In the genomic region with DNA sequence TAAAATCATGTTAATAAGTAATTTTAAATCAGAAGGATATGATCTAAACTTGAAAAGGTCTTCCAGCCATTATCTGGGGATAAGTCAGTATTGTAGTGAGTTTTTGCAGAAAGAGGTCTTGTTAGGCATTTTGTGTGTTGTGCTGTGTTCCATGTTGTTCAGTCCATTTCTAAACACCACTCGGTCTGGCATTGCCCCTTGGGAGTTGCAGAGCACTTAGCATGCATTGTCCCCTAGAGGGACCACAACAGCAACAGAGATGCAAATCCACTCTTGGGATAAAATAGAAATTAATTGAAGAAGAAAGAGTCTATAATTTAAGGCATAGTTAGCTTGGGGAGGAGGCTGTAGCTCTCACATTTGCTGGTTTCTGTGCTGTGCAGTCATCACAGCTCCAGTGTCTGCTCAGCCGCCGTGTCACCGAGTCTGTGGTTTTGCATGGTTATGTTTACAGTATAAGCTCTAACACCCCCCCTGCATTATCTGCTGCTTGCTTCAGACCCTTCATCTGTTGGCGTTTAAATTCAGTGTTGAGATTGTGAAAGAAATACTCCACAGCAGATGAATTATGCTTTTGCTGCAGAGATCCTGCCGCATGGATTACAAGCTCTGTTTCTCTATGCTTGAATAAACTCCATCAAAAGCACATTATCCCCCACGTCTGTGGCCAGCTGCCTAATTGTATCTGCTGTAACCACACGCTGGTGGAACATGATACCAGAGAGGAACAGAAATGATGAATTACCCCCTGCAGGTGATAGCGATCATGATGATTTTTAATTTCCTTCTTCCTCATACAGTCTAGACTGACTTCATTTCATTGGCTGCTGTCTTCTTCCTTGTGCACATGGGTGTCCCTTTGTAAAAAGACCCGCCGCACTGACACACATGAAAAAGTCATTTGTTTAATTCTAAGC, we compare ENCODE assay signal across 8 mouse cellular contexts.
DNase-seq lines count a peak whose midpoint lies in the region; ATAC-seq and TF ChIP-seq lines count a peak whose summit lies in the region.

No protein-coding gene starts in this region.

- no peak for TF ChIP-seq POLR2A in brain, embryonic 14.5 days (IDR thresholded peaks at IDR 0.05; ENCODE audit: borderline replicate concordance, extremely low read depth, insufficient read depth, insufficient read length, poor library complexity, severe bottlenecking)

- TF ChIP-seq CTCF in brain, embryonic 14.5 days (IDR thresholded peaks at IDR 0.05; ENCODE audit: borderline replicate concordance, extremely low read depth, insufficient read depth, insufficient read length): no peak

- H3K9ac ChIP-seq in limb, embryonic 11.5 days (ENCODE audit: low read length): no peak overlapping the region
- no peak overlapping the region for H3K9ac ChIP-seq in intestine, embryonic 14.5 days (ENCODE audit: low read length)
- H3K9ac ChIP-seq in midbrain, embryonic 13.5 days (replicated peaks): peak overlapping the region; percentile 5; the same call in 1 of the 2 replicates

- H3K27ac ChIP-seq in limb, embryonic 11.5 days (replicated peaks; ENCODE audit: low read depth, low read length): no peak overlapping the region
- no peak overlapping the region for H3K27ac ChIP-seq in limb, embryonic 10.5 days
- H3K27ac ChIP-seq in intestine, embryonic 14.5 days (ENCODE audit: low read depth): no peak overlapping the region
- H3K27ac ChIP-seq in midbrain, embryonic 13.5 days: peak overlapping the region; percentile 73

- DNase-seq in limb, embryonic 11.5 days (ENCODE audit: low spot score): no peak
- no peak for DNase-seq in limb, embryonic 10.5 days (ENCODE audit: low spot score)
- peak; percentile 92 for DNase-seq in brain, embryonic 14.5 days (ENCODE audit: low read depth)
- DNase-seq in intestine, embryonic 14.5 days (ENCODE audit: low spot score): peak; percentile 60
- DNase-seq in yolk sac, embryonic 10.5 days (ENCODE audit: low spot score): no peak
- DNase-seq in cerebellum, adult 8-10 months: no peak

- peaks cover 2% of the 10 kb centered on the region; the same call in 1 of the 2 replicates for H3K4me1 ChIP-seq in limb, embryonic 11.5 days (ENCODE audit: control insufficient read depth, insufficient read depth, low read length)
- peaks cover 19% of the 10 kb centered on the region for H3K4me1 ChIP-seq in limb, embryonic 10.5 days
- peaks cover 16% of the 10 kb centered on the region for H3K4me1 ChIP-seq in intestine, embryonic 14.5 days (replicated peaks; ENCODE audit: control insufficient read depth, insufficient read depth, low read length)
- H3K4me1 ChIP-seq in midbrain, embryonic 13.5 days (replicated peaks): peaks cover 14% of the 10 kb centered on the region

- no peak overlapping the region for H3K4me3 ChIP-seq in limb, embryonic 11.5 days (ENCODE audit: low read depth, low read length)
- no peak overlapping the region for H3K4me3 ChIP-seq in limb, embryonic 10.5 days
- no peak overlapping the region for H3K4me3 ChIP-seq in intestine, embryonic 14.5 days (ENCODE audit: low read depth, low read length)
- H3K4me3 ChIP-seq in midbrain, embryonic 13.5 days (replicated peaks): peak overlapping the region; percentile 1; the same call in 1 of the 2 replicates

- 63% methylated on average over 11 of the region's 11 CpGs for WGBS in limb, embryonic 11.5 days
- WGBS in limb, embryonic 10.5 days: 74% methylated on average over 11 of the region's 11 CpGs
- 40% methylated on average over 11 of the region's 11 CpGs for WGBS in intestine, embryonic 14.5 days
- 20% methylated on average over 11 of the region's 11 CpGs for WGBS in midbrain, embryonic 13.5 days

- H3K36me3 ChIP-seq in limb, embryonic 11.5 days (ENCODE audit: control insufficient read depth, insufficient read depth, low read length): no peaks in the 10 kb centered on the region; the same call in 1 of the 2 replicates
- H3K36me3 ChIP-seq in limb, embryonic 10.5 days: peaks cover 24% of the 10 kb centered on the region
- H3K36me3 ChIP-seq in intestine, embryonic 14.5 days (ENCODE audit: control insufficient read depth, insufficient read depth, low read length): peaks cover 13% of the 10 kb centered on the region
- 0 out of 2 replicates have a peak, but pooled peaks cover 7% of the 10 kb centered on the region for H3K36me3 ChIP-seq in midbrain, embryonic 13.5 days

- ATAC-seq in limb, embryonic 11.5 days (ENCODE audit: insufficient number of reproducible peaks, low FRiP score, low TSS enrichment, low read depth): peak; percentile 87
- 0 out of 2 replicates have a peak, but pooled peaks have one; percentile 50 for ATAC-seq in intestine, embryonic 14.5 days (replicated peaks; ENCODE audit: low FRiP score, low TSS enrichment, low read depth)
- ATAC-seq in midbrain, embryonic 13.5 days: peak; percentile 92
- no peak for ATAC-seq in monocyte, adult 5-6 weeks (replicated peaks; ENCODE audit: insufficient number of reproducible peaks, low FRiP score, low TSS enrichment, poor library complexity, severe bottlenecking)

- H3K4me2 ChIP-seq in limb, embryonic 11.5 days (ENCODE audit: low read depth, severe bottlenecking): no peak overlapping the region
- H3K4me2 ChIP-seq in intestine, embryonic 14.5 days (ENCODE audit: low read length): no peak overlapping the region; the same call in 1 of the 2 replicates
- H3K4me2 ChIP-seq in midbrain, embryonic 13.5 days (replicated peaks): peak overlapping the region; percentile 37

- no peaks in the 10 kb centered on the region for H3K9me3 ChIP-seq in limb, embryonic 11.5 days (ENCODE audit: control insufficient read depth, low read length)
- H3K9me3 ChIP-seq in limb, embryonic 10.5 days (replicated peaks): no peaks in the 10 kb centered on the region
- H3K9me3 ChIP-seq in intestine, embryonic 14.5 days (ENCODE audit: control insufficient read depth, low read length): no peaks in the 10 kb centered on the region
- no peaks in the 10 kb centered on the region for H3K9me3 ChIP-seq in midbrain, embryonic 13.5 days

- H3K27me3 ChIP-seq in limb, embryonic 11.5 days (ENCODE audit: control insufficient read depth, insufficient read depth, low read length): no peaks in the 10 kb centered on the region
- H3K27me3 ChIP-seq in limb, embryonic 10.5 days (ENCODE audit: low read depth, poor library complexity, severe bottlenecking): no peaks in the 10 kb centered on the region
- H3K27me3 ChIP-seq in intestine, embryonic 14.5 days (replicated peaks; ENCODE audit: control insufficient read depth, insufficient read depth, low read length): no peaks in the 10 kb centered on the region
- H3K27me3 ChIP-seq in midbrain, embryonic 13.5 days: 0 out of 2 replicates have a peak, but pooled peaks cover 8% of the 10 kb centered on the region

Comparison
In these comparisons a context has a peak if more than half of its experiments do, and no peak if none do; other contexts are left out.
1. DNase-seq: peak in brain, embryonic 14.5 days (single experiment) and intestine, embryonic 14.5 days (single experiment); none in limb, embryonic 11.5 days (single experiment), limb, embryonic 10.5 days (single experiment), yolk sac, embryonic 10.5 days (single experiment) and cerebellum, adult 8-10 months (single experiment).